ENCODE assay signal across 8 mouse cellular contexts in the genomic region with DNA sequence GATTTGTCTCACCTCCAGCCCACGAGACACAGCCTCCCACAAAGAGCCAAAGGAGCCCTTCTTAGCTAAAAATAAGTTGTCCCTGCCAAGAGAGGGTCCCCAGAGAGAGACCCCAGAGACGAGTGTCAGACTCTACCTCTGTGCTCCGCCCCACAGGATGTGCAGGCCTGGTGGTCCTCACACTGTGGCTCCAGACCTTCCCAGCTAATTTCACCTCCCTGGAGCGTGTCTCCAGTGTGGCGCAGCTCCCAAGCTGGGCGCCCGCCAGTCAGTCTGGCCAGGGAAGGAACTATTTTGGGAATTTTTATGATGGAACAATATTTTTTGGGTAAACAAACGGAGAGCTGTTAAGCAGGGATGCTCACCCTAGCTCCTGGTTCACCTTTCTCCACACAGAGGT. TPM values are rescaled to one million over a fixed set of nuclear protein-coding genes. Genes with fewer than 3 reads are reported as not detected.
DNase-seq lines count a peak whose midpoint lies in the region; ATAC-seq and TF ChIP-seq lines count a peak whose summit lies in the region.

No protein-coding gene starts in this region.

- no peaks in the 10 kb centered on the region for H3K9me3 ChIP-seq in kidney, embryonic 16.5 days (ENCODE audit: low read length)
- no peaks in the 10 kb centered on the region for H3K9me3 ChIP-seq in limb, embryonic 14.5 days (ENCODE audit: control insufficient read depth, low read length)
- no peaks in the 10 kb centered on the region for H3K9me3 ChIP-seq in forebrain, embryonic 11.5 days (ENCODE audit: control insufficient read depth, low read length)
- no peaks in the 10 kb centered on the region for H3K9me3 ChIP-seq in midbrain, embryonic 13.5 days

- no peak overlapping the region for H3K4me3 ChIP-seq in kidney, embryonic 16.5 days (ENCODE audit: low read length)
- no peak overlapping the region for H3K4me3 ChIP-seq in limb, embryonic 14.5 days (replicated peaks; ENCODE audit: low read length)
- H3K4me3 ChIP-seq in forebrain, embryonic 11.5 days (ENCODE audit: low read depth, low read length): no peak overlapping the region
- no peak overlapping the region for H3K4me3 ChIP-seq in midbrain, embryonic 13.5 days (replicated peaks)

- no peaks in the 10 kb centered on the region for H3K36me3 ChIP-seq in kidney, embryonic 16.5 days (ENCODE audit: insufficient read depth, low read length)
- no peaks in the 10 kb centered on the region for H3K36me3 ChIP-seq in limb, embryonic 14.5 days (ENCODE audit: control insufficient read depth, insufficient read depth, low read length)
- H3K36me3 ChIP-seq in forebrain, embryonic 11.5 days (ENCODE audit: control insufficient read depth, insufficient read depth, low read length): no peaks in the 10 kb centered on the region
- no peaks in the 10 kb centered on the region for H3K36me3 ChIP-seq in midbrain, embryonic 13.5 days

- 0 out of 2 replicates have a peak overlapping the region, but pooled peaks have one; percentile 45 for H3K27ac ChIP-seq in kidney, embryonic 16.5 days (ENCODE audit: low read length)
- H3K27ac ChIP-seq in limb, embryonic 14.5 days (replicated peaks; ENCODE audit: low read depth, low read length): peak overlapping the region; percentile 74
- H3K27ac ChIP-seq in forebrain, embryonic 11.5 days (ENCODE audit: low read depth, low read length): no peak overlapping the region
- H3K27ac ChIP-seq in midbrain, embryonic 13.5 days: no peak overlapping the region

- WGBS in kidney, embryonic 16.5 days: 40% methylated on average over 8 of the region's 8 CpGs
- WGBS in limb, embryonic 14.5 days: 30% methylated on average over 8 of the region's 8 CpGs
- 83% methylated on average over 8 of the region's 8 CpGs for WGBS in forebrain, embryonic 11.5 days
- 70% methylated on average over 8 of the region's 8 CpGs for WGBS in midbrain, embryonic 13.5 days

- H3K9ac ChIP-seq in kidney, embryonic 16.5 days (replicated peaks; ENCODE audit: low read length): no peak overlapping the region
- H3K9ac ChIP-seq in limb, embryonic 14.5 days (ENCODE audit: low read depth, low read length, severe bottlenecking): no peak overlapping the region
- H3K9ac ChIP-seq in forebrain, embryonic 11.5 days (ENCODE audit: low read length): no peak overlapping the region
- H3K9ac ChIP-seq in midbrain, embryonic 13.5 days (replicated peaks): no peak overlapping the region

- ATAC-seq in kidney, embryonic 16.5 days (ENCODE audit: low FRiP score, low TSS enrichment): 0 out of 2 replicates have a peak, but pooled peaks have one; percentile 56
- peak; percentile 78 for ATAC-seq in limb, embryonic 14.5 days (ENCODE audit: low FRiP score, low read depth)
- ATAC-seq in megakaryocyte, adult 5-6 weeks (ENCODE audit: poor library complexity, severe bottlenecking): no peak
- ATAC-seq in forebrain, embryonic 11.5 days (replicated peaks; ENCODE audit: low FRiP score): no peak
- no peak for ATAC-seq in midbrain, embryonic 13.5 days

- no peak overlapping the region for H3K4me2 ChIP-seq in kidney, embryonic 16.5 days (replicated peaks; ENCODE audit: low read depth, low read length)
- H3K4me2 ChIP-seq in limb, embryonic 14.5 days (replicated peaks; ENCODE audit: low read depth, low read length, severe bottlenecking): 0 out of 2 replicates have a peak overlapping the region, but pooled peaks have one; percentile 13
- no peak overlapping the region for H3K4me2 ChIP-seq in forebrain, embryonic 11.5 days (ENCODE audit: low read depth, low read length, severe bottlenecking)
- H3K4me2 ChIP-seq in midbrain, embryonic 13.5 days (replicated peaks): no peak overlapping the region

- H3K27me3 ChIP-seq in kidney, embryonic 16.5 days (ENCODE audit: insufficient read depth, low read length): no peaks in the 10 kb centered on the region
- H3K27me3 ChIP-seq in limb, embryonic 14.5 days (ENCODE audit: control insufficient read depth, insufficient read depth, low read length): no peaks in the 10 kb centered on the region
- H3K27me3 ChIP-seq in forebrain, embryonic 11.5 days (ENCODE audit: control insufficient read depth, insufficient read depth, low read length): no peaks in the 10 kb centered on the region
- no peaks in the 10 kb centered on the region for H3K27me3 ChIP-seq in midbrain, embryonic 13.5 days

- peaks cover 17% of the 10 kb centered on the region for H3K4me1 ChIP-seq in kidney, embryonic 16.5 days (ENCODE audit: insufficient read depth, low read length)
- H3K4me1 ChIP-seq in limb, embryonic 14.5 days (ENCODE audit: control insufficient read depth, insufficient read depth, low read length): peaks cover 39% of the 10 kb centered on the region
- no peaks in the 10 kb centered on the region for H3K4me1 ChIP-seq in forebrain, embryonic 11.5 days (replicated peaks; ENCODE audit: control insufficient read depth, insufficient read depth, low read length)
- H3K4me1 ChIP-seq in midbrain, embryonic 13.5 days (replicated peaks): no peaks in the 10 kb centered on the region; the same call in 1 of the 2 replicates

- no peak for DNase-seq in kidney, adult 9 months
- peak; percentile 56 for DNase-seq in fibroblast of lung, adult 2 months (ENCODE audit: low read depth)
- peak; percentile 59 for DNase-seq in gastrocnemius, postnatal 25 days
- DNase-seq in limb, embryonic 14.5 days (ENCODE audit: low spot score): peak; percentile 33
- no peak for DNase-seq in forebrain, embryonic 11.5 days (ENCODE audit: low spot score)

- no peak for TF ChIP-seq POLR2A in limb, embryonic 14.5 days (IDR thresholded peaks at IDR 0.05; ENCODE audit: borderline replicate concordance, extremely low read depth, insufficient read depth, insufficient read length)

RNA-seq across cellular contexts. Expression of gene Jdp2, which starts 50.8 kb away (rescaled TPM):
- polyA plus RNA-seq in kidney, embryonic 16.5 days (2015; fragmentation: Nextera tagmentation; extraction: Ambion mirVana): 0.21 and 0.32 TPM in 2 replicates
- 1 to 10 TPM; 5.4 to 6.8 TPM for total RNA-seq in gastrocnemius, postnatal 25 days (2021)
- polyA plus RNA-seq in limb, embryonic 14.5 days (2012; rRNA removed): 37.7 and 43.9 TPM in 2 replicates
- polyA plus RNA-seq in limb, embryonic 14.5 days (2014; fragmentation: Nextera tagmentation; extraction: Ambion mirVana): 3.2 and 3.8 TPM in 2 replicates
- total RNA-seq in megakaryocyte, adult 5-6 weeks (2015): 15.6 and 18.1 TPM in 2 replicates
- total RNA-seq in megakaryocyte, adult 5-6 weeks (2017): 33.3 and 38.9 TPM in 2 replicates
- polyA plus RNA-seq in forebrain, embryonic 11.5 days (2014; fragmentation: Nextera tagmentation; extraction: Ambion mirVana): 0.31 TPM in 2 replicates
- 0.24 and 0.34 TPM in 2 replicates for polyA plus RNA-seq in midbrain, embryonic 13.5 days (2015; fragmentation: Nextera tagmentation; extraction: Ambion mirVana)

Comparison
In these comparisons a context has a peak if more than half of its experiments do, and no peak if none do; other contexts are left out.
1. ATAC-seq: peak in kidney, embryonic 16.5 days (single experiment) and limb, embryonic 14.5 days (single experiment); none in megakaryocyte, adult 5-6 weeks (single experiment), forebrain, embryonic 11.5 days (single experiment) and midbrain, embryonic 13.5 days (single experiment).
2. H3K27ac ChIP-seq: peak in kidney, embryonic 16.5 days (single experiment) and limb, embryonic 14.5 days (single experiment); none in forebrain, embryonic 11.5 days (single experiment) and midbrain, embryonic 13.5 days (single experiment).
3. DNase-seq: peak in fibroblast of lung, adult 2 months (single experiment), gastrocnemius, postnatal 25 days (single experiment) and limb, embryonic 14.5 days (single experiment); none in kidney, adult 9 months (single experiment) and forebrain, embryonic 11.5 days (single experiment).